Mouse (Mus musculus): ENCODE measurements around the gene Rapgefl1. TPM values are rescaled to one million over a fixed set of nuclear protein-coding genes. Genes with fewer than 3 reads are reported as not detected.
A peak's percentile ranks its signal among the peaks of the same experiment; 100 is the strongest.

Rapgefl1 gene
- polyA plus RNA-seq, 1 experiment from 2014 or later, result 0.21 TPM

- peak within 1 kb of the TSS; percentile 91 for H3K4me3 ChIP-seq
- WGBS (ENCODE audit: insufficient replicate concordance), result under 1% methylated on average over 55 of the region's 89 CpGs
- ATAC-seq, result peak; percentile 75
- peak within 1 kb of the TSS; percentile 99 for H3K9ac ChIP-seq
- H3K36me3 ChIP-seq, result peaks cover 28% of the 10 kb centered on the region
- H3K4me1 ChIP-seq, result peaks cover 67% of the 10 kb centered on the region
- H3K4me2 ChIP-seq, result peak within 1 kb of the TSS; percentile 96
- no peaks in the 10 kb centered on the region for H3K27me3 ChIP-seq (replicated peaks)
- H3K9me3 ChIP-seq (replicated peaks), result no peaks in the 10 kb centered on the region
- H3K27ac ChIP-seq, result peak within 1 kb of the TSS; percentile 98
These were observed 41.4 kb upstream of the Rapgefl1 start, which contains the start of gene Msl1 for GRCm38 (mm10) chr11:98795015-98795713. Gene Msl1 (plus strand): TSS chr11:98795516.

GRCm38 (mm10) chr11:98795714-98796514 lies 40.7 kb upstream of the Rapgefl1 start:
- WGBS (ENCODE audit: insufficient replicate concordance), result under 1% methylated on average over 71 of the region's 74 CpGs
- no peaks in the 10 kb centered on the region for H3K9me3 ChIP-seq (replicated peaks)
- peak; percentile 66 for ATAC-seq
- peak overlapping the region; percentile 99 for H3K9ac ChIP-seq
- peaks cover 59% of the 10 kb centered on the region for H3K4me1 ChIP-seq
- H3K27ac ChIP-seq, result peak overlapping the region; percentile 98
- peak overlapping the region; percentile 96 for H3K4me2 ChIP-seq
- H3K4me3 ChIP-seq, result peak overlapping the region; percentile 91
- peaks cover 36% of the 10 kb centered on the region for H3K36me3 ChIP-seq
- no peaks in the 10 kb centered on the region for H3K27me3 ChIP-seq (replicated peaks)

DNA sequence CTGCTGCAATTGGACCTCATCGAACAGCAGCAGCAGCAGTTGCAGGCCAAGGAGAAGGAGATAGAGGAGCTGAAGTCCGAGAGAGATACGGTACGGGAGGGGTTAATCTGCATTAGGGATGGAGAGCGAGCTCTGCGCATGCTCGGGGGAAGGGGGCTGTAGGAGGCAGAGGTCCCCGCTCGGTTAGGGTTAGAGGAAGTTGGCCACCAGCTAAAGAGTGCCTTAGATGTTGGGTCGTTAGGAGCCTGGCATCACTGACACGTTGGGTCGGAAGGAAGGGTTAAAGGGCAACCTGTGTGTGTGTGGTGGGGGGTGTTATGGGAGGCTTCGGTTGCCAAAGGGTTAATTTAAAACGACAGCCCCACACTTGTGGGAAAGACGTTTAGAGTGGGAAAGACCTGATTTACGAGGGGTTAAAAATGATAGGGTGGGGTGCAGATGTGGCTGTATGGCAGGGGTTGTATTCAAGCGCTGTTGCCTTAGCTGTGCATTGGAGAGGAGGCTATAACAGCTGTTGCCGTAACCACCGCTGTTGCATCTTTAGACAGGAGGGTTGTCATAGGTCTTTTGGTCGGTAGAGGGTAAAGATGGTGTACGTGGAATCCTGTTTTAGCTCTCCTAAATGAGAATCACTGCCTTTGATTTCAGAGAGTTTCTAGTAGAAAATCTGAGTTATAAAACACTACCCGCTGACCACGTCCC lies 39.9 kb upstream of the Rapgefl1 start:
- H3K27ac ChIP-seq, result peak overlapping the region; percentile 98
- ATAC-seq, result peak; percentile 3; the same call in 1 of the 2 replicates
- peak overlapping the region; percentile 96 for H3K4me2 ChIP-seq
- 5% methylated on average over 23 of the region's 23 CpGs for WGBS (ENCODE audit: insufficient replicate concordance)
- no peaks in the 10 kb centered on the region for H3K9me3 ChIP-seq (replicated peaks)
- H3K36me3 ChIP-seq, result peaks cover 43% of the 10 kb centered on the region
- H3K4me1 ChIP-seq, result peaks cover 52% of the 10 kb centered on the region
- H3K4me3 ChIP-seq, result peak overlapping the region; percentile 91
- H3K9ac ChIP-seq, result peak overlapping the region; percentile 99
- no peaks in the 10 kb centered on the region for H3K27me3 ChIP-seq (replicated peaks)

- H3K27me3 ChIP-seq (replicated peaks), result no peaks in the 10 kb centered on the region
- peak overlapping the region; percentile 99 for H3K9ac ChIP-seq
- 15% methylated on average over 5 of the region's 5 CpGs for WGBS (ENCODE audit: insufficient replicate concordance)
- H3K27ac ChIP-seq, result peak overlapping the region; percentile 98
- H3K36me3 ChIP-seq, result peaks cover 50% of the 10 kb centered on the region
- peaks cover 45% of the 10 kb centered on the region for H3K4me1 ChIP-seq
- H3K4me3 ChIP-seq, result peak overlapping the region; percentile 91
- peak overlapping the region; percentile 96 for H3K4me2 ChIP-seq
- no peak for ATAC-seq
- no peaks in the 10 kb centered on the region for H3K9me3 ChIP-seq (replicated peaks)
These were observed 39.3 kb upstream of the Rapgefl1 start for GRCm38 (mm10) chr11:98797306-98797705.

- Histone ChIP-seq H3K9ac (peak overlapping the region; percentile 99; the same call in 1 of the 2 replicates), H3K36me3 (peaks cover 56% of the 10 kb centered on the region), H3K4me2 (peak overlapping the region; percentile 96), H3K9me3 (replicated peaks) (no peaks in the 10 kb centered on the region), H3K27me3 (replicated peaks) (no peaks in the 10 kb centered on the region), H3K4me1 (peaks cover 42% of the 10 kb centered on the region), H3K27ac (peak overlapping the region; percentile 98; the same call in 1 of the 2 replicates), H3K4me3 (peak overlapping the region; percentile 91)
- ATAC-seq, result no peak
- WGBS (ENCODE audit: insufficient replicate concordance), result 59% methylated on average over 4 of the region's 4 CpGs
These were observed 38.7 kb upstream of the Rapgefl1 start for GRCm38 (mm10) chr11:98797909-98798308.

DNA sequence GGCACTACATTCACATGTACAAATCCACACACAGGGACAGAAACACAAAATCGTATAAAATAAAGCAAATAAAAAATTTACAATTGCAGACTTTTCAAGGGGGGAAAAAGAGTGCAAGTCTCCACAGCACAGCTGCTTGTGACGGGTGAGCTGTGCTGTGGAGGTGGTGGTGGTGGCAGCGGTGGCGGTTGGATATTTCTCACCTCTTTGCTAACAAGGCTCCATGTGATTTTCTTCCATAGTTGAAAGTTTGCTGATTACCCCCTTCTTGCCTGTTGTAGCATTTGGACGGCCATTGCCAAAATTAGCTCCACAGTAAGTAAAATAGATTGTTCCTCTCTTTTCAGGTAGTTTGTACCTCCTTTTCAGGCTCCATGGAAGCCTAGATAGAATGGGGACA lies 32.0 kb upstream of the Rapgefl1 start, which contains the start of gene Casc3:
Casc3 (plus strand) TSS at position 301 of the 400 bp plus-strand sequence.
- no peak for ATAC-seq
- Histone ChIP-seq H3K4me1 (peaks cover 23% of the 10 kb centered on the region), H3K4me2 (no peak within 1 kb of the TSS), H3K9ac (no peak within 1 kb of the TSS), H3K36me3 (peaks cover 86% of the 10 kb centered on the region), H3K4me3 (no peak within 1 kb of the TSS), H3K27me3 (replicated peaks) (no peaks in the 10 kb centered on the region), H3K9me3 (replicated peaks) (no peaks in the 10 kb centered on the region), H3K27ac (no peak within 1 kb of the TSS)
- WGBS (ENCODE audit: insufficient replicate concordance), result 89% methylated on average over 5 of the region's 5 CpGs

GRCm38 (mm10) chr11:98808417-98808816 lies 28.2 kb upstream of the Rapgefl1 start:
- peaks cover 43% of the 10 kb centered on the region for H3K4me1 ChIP-seq
- peak overlapping the region; percentile 94; the same call in 1 of the 2 replicates for H3K9ac ChIP-seq
- H3K9me3 ChIP-seq (replicated peaks), result no peaks in the 10 kb centered on the region
- no peak for ATAC-seq
- H3K4me3 ChIP-seq, result peak overlapping the region; percentile 88
- WGBS (ENCODE audit: insufficient replicate concordance), result 77% methylated on average over 2 of the region's 2 CpGs
- peak overlapping the region; percentile 74 for H3K4me2 ChIP-seq
- peak overlapping the region; percentile 97 for H3K27ac ChIP-seq
- no peaks in the 10 kb centered on the region for H3K27me3 ChIP-seq (replicated peaks)
- peaks cover 73% of the 10 kb centered on the region for H3K36me3 ChIP-seq

DNA sequence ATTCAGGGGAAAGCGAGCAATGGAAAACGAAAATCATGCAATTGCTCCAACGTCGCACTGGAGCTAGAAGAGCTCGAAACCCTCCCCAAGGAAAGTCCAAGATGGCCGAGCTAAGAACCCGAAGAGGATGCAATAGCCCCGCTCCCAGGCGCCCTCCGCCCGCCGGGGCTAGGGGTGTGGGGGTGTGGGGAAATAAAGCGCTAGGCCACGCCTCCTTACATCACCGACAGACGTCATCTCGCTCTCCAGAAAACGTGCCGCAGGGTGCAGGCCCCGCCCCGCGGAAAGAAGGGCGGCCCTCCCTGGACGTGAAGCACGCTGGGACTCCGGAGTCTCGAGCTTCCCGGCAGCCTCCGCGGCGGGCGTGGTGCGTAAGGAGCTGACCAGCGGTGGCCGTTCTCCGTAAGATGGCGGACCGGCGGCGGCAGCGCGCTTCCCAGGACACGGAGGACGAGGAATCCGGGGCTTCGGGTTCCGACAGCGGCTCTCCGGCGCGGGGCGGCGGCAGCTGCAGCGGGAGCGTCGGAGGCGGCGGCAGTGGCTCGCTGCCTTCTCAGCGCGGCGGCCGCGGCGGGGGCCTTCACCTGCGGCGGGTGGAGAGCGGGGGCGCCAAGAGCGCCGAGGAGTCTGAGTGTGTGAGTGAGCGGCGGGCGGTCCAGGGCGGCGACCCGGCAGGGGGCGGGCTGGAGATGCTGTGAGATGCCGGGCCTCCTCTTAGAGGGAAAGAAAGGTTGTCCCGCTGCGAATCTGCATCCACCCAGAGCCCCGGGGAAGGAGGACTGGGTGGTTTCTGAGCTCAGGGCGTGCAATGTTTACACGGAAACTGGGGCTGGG lies 26.9 kb upstream of the Rapgefl1 start:
- Histone ChIP-seq H3K4me2 (peak overlapping the region; percentile 74), H3K4me1 (peaks cover 43% of the 10 kb centered on the region), H3K27ac (peak overlapping the region; percentile 97), H3K27me3 (replicated peaks) (no peaks in the 10 kb centered on the region), H3K36me3 (peaks cover 73% of the 10 kb centered on the region), H3K9ac (peak overlapping the region; percentile 94), H3K4me3 (peak overlapping the region; percentile 88), H3K9me3 (replicated peaks) (no peaks in the 10 kb centered on the region)
- peak; percentile 99 for ATAC-seq
- WGBS (ENCODE audit: insufficient replicate concordance), result 1% methylated on average over 81 of the region's 84 CpGs

GRCm38 (mm10) chr11:98810686-98811085 lies 25.9 kb upstream of the Rapgefl1 start:
- H3K9me3 ChIP-seq (replicated peaks), result no peaks in the 10 kb centered on the region
- H3K27me3 ChIP-seq (replicated peaks), result no peaks in the 10 kb centered on the region
- peaks cover 39% of the 10 kb centered on the region for H3K4me1 ChIP-seq
- peak overlapping the region; percentile 74 for H3K4me2 ChIP-seq
- 60% methylated on average over 7 of the region's 7 CpGs for WGBS (ENCODE audit: insufficient replicate concordance)
- no peak for ATAC-seq
- peak overlapping the region; percentile 88 for H3K4me3 ChIP-seq
- peaks cover 73% of the 10 kb centered on the region for H3K36me3 ChIP-seq
- peak overlapping the region; percentile 97 for H3K27ac ChIP-seq
- H3K9ac ChIP-seq, result peak overlapping the region; percentile 94

DNA sequence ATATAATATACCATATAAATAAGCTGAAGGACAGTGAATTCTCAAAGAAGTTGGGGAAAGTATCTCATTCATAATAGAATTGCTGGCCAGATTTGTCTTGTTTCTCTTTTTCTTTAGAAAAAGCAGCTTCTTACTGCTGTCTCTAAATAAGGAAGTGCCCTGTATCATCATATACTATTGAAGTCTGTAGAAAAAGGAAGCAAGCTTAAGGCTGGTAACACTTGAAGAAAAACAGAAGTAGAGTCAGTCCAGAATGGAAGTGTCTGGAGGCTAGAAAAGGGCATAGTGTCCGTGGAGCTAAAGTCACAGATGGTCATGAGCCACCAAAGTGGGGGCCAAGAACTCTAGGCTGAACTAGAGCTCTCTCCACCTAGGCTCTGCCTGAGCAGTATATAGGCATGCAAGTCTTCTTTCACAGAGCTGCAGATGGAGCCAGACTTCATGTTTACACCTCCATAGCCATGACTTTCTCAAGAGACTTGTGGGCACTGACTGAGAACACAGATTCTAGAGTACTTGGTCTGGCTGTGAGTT lies 19.8 kb upstream of the Rapgefl1 start:
- peaks cover 20% of the 10 kb centered on the region for H3K4me1 ChIP-seq
- no peaks in the 10 kb centered on the region for H3K9me3 ChIP-seq (replicated peaks)
- H3K4me2 ChIP-seq, result no peak overlapping the region
- ATAC-seq, result no peak
- no peak overlapping the region for H3K9ac ChIP-seq
- no peaks in the 10 kb centered on the region for H3K27me3 ChIP-seq (replicated peaks)
- H3K4me3 ChIP-seq, result no peak overlapping the region
- H3K27ac ChIP-seq, result no peak overlapping the region
- 55% methylated on average over 1 of the region's 1 CpGs for WGBS (ENCODE audit: insufficient replicate concordance)
- H3K36me3 ChIP-seq, result peaks cover 99% of the 10 kb centered on the region

DNA sequence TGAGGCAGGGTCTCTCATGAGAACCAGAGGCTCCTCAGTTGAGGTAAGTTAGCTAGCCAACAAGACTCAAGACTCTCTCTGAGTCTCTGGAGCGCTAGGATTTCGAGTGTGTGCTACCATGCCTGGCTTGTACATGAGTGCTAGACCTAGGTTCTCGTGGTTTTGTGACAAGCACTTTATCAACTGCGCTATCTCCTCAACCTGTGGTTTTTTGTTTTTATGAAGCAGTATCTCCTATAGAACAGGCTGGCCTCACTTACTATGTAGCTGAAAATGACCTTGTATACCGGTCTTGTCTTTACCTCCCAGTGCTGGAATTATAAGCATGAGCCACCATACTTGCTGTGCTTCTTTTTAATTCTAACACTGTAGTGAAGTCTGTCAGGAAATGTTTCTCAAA lies 15.6 kb upstream of the Rapgefl1 start:
- Histone ChIP-seq H3K9ac (no peak overlapping the region), H3K4me2 (no peak overlapping the region), H3K36me3 (peaks cover 100% of the 10 kb centered on the region), H3K9me3 (replicated peaks) (no peaks in the 10 kb centered on the region), H3K27me3 (replicated peaks) (no peaks in the 10 kb centered on the region), H3K27ac (no peak overlapping the region), H3K4me1 (peaks cover 25% of the 10 kb centered on the region), H3K4me3 (no peak overlapping the region)
- WGBS (ENCODE audit: insufficient replicate concordance), result 43% methylated on average over 5 of the region's 5 CpGs
- ATAC-seq, result no peak
